Mouse (Mus musculus): ENCODE measurements around the gene Nab2. TPM values are rescaled to one million over a fixed set of nuclear protein-coding genes. Genes with fewer than 3 reads are reported as not detected.
A peak's percentile ranks its signal among the peaks of the same experiment; 100 is the strongest.

Gene Nab2
- polyA plus RNA-seq, 1 experiment from 2014 or later = 30.8 TPM

- peaks cover 50% of the 10 kb centered on the region for H3K4me1 ChIP-seq
- no peak for ATAC-seq (replicated peaks; ENCODE audit: low FRiP score)
- peak overlapping the region; percentile 51; the same call in 1 of the 2 replicates for H3K9ac ChIP-seq
- H3K27me3 ChIP-seq = no peaks in the 10 kb centered on the region
- H3K9me3 ChIP-seq (replicated peaks) = no peaks in the 10 kb centered on the region
- H3K4me3 ChIP-seq (replicated peaks) = peak overlapping the region; percentile 84
- H3K4me2 ChIP-seq = peak overlapping the region; percentile 80
- H3K27ac ChIP-seq = peak overlapping the region; percentile 99
- 18% methylated on average over 7 of the region's 7 CpGs for WGBS
- H3K36me3 ChIP-seq = peaks cover 7% of the 10 kb centered on the region
Observed at GRCm38 (mm10) chr10:127669170-127669569, 802 bp upstream of the Nab2 start.

- H3K4me1 ChIP-seq = peaks cover 66% of the 10 kb centered on the region
- WGBS = under 1% methylated on average over 35 of the region's 35 CpGs
- no peaks in the 10 kb centered on the region for H3K27me3 ChIP-seq
- H3K9me3 ChIP-seq (replicated peaks) = no peaks in the 10 kb centered on the region
- peak overlapping the region; percentile 99 for H3K27ac ChIP-seq
- peaks cover 24% of the 10 kb centered on the region for H3K36me3 ChIP-seq
- peak overlapping the region; percentile 80 for H3K4me2 ChIP-seq
- H3K9ac ChIP-seq = peak overlapping the region; percentile 84
- peak overlapping the region; percentile 84 for H3K4me3 ChIP-seq (replicated peaks)
- ATAC-seq (replicated peaks; ENCODE audit: low FRiP score) = peak; percentile 69
Observed at GRCm38 (mm10) chr10:127667269-127668092, 887 bp downstream of the Nab2 start.

- Histone ChIP-seq H3K9me3 (replicated peaks) (no peaks in the 10 kb centered on the region), H3K36me3 (peaks cover 25% of the 10 kb centered on the region), H3K4me3 (replicated peaks) (peak within 1 kb of the TSS; percentile 84), H3K9ac (peak within 1 kb of the TSS; percentile 84), H3K4me2 (peak within 1 kb of the TSS; percentile 80), H3K27ac (peak within 1 kb of the TSS; percentile 99), H3K4me1 (peaks cover 74% of the 10 kb centered on the region), H3K27me3 (no peaks in the 10 kb centered on the region)
- WGBS = under 1% methylated on average over 66 of the region's 73 CpGs
- ATAC-seq (replicated peaks; ENCODE audit: low FRiP score) = peak; percentile 65
Observed at GRCm38 (mm10) chr10:127666501-127667268, 1.7 kb downstream of the Nab2 start, which contains the start of gene Nemp1. Nemp1 (plus strand) TSS chr10:127666901.

- Histone ChIP-seq H3K9me3 (replicated peaks) (no peaks in the 10 kb centered on the region), H3K4me3 (replicated peaks) (peak overlapping the region; percentile 84), H3K4me2 (peak overlapping the region; percentile 80), H3K27ac (peak overlapping the region; percentile 99), H3K4me1 (peaks cover 86% of the 10 kb centered on the region), H3K9ac (peak overlapping the region; percentile 84), H3K36me3 (peaks cover 36% of the 10 kb centered on the region), H3K27me3 (no peaks in the 10 kb centered on the region)
- no peak for ATAC-seq (replicated peaks; ENCODE audit: low FRiP score)
- 4% methylated on average over 14 of the region's 14 CpGs for WGBS
Observed at GRCm38 (mm10) chr10:127665366-127666181, 2.8 kb downstream of the Nab2 start.

GRCm38 (mm10) chr10:127664891-127665290 lies 3.5 kb downstream of the Nab2 start:
- ATAC-seq (replicated peaks; ENCODE audit: low FRiP score) = no peak
- peaks cover 42% of the 10 kb centered on the region for H3K36me3 ChIP-seq
- H3K4me1 ChIP-seq = peaks cover 91% of the 10 kb centered on the region
- peak overlapping the region; percentile 84 for H3K9ac ChIP-seq
- H3K4me3 ChIP-seq (replicated peaks) = peak overlapping the region; percentile 84
- H3K27ac ChIP-seq = peak overlapping the region; percentile 99
- no peaks in the 10 kb centered on the region for H3K9me3 ChIP-seq (replicated peaks)
- WGBS = 30% methylated on average over 13 of the region's 13 CpGs
- no peaks in the 10 kb centered on the region for H3K27me3 ChIP-seq
- H3K4me2 ChIP-seq = peak overlapping the region; percentile 80

GRCm38 (mm10) chr10:127664166-127664565 lies 4.2 kb downstream of the Nab2 start:
- 40% methylated on average over 16 of the region's 16 CpGs for WGBS
- Histone ChIP-seq H3K27me3 (no peaks in the 10 kb centered on the region), H3K27ac (peak overlapping the region; percentile 89; the same call in 1 of the 2 replicates)

GRCm38 (mm10) chr10:127663590-127663989 lies 4.8 kb downstream of the Nab2 start:
- Histone ChIP-seq H3K4me1 (peaks cover 90% of the 10 kb centered on the region), H3K4me3 (replicated peaks) (peak overlapping the region; percentile 84), H3K4me2 (peak overlapping the region; percentile 80), H3K9ac (no peak overlapping the region), H3K27ac (peak overlapping the region; percentile 89), H3K27me3 (no peaks in the 10 kb centered on the region), H3K9me3 (replicated peaks) (no peaks in the 10 kb centered on the region), H3K36me3 (peaks cover 50% of the 10 kb centered on the region)
- 25% methylated on average over 5 of the region's 5 CpGs for WGBS
- no peak for ATAC-seq (replicated peaks; ENCODE audit: low FRiP score)

More at GRCm38 (mm10) chr10:127664166-127664565, 4.2 kb downstream of the Nab2 start:
- peak overlapping the region; percentile 80 for H3K4me2 ChIP-seq
- ATAC-seq (replicated peaks; ENCODE audit: low FRiP score) = no peak
- peaks cover 50% of the 10 kb centered on the region for H3K36me3 ChIP-seq
- peak overlapping the region; percentile 8; the same call in 1 of the 2 replicates for H3K9ac ChIP-seq
- peaks cover 93% of the 10 kb centered on the region for H3K4me1 ChIP-seq
- peak overlapping the region; percentile 84 for H3K4me3 ChIP-seq (replicated peaks)
- H3K9me3 ChIP-seq (replicated peaks) = no peaks in the 10 kb centered on the region

- peaks cover 89% of the 10 kb centered on the region for H3K4me1 ChIP-seq
- H3K4me2 ChIP-seq = peak overlapping the region; percentile 80
- peak overlapping the region; percentile 89 for H3K27ac ChIP-seq
- H3K9ac ChIP-seq = no peak overlapping the region; the same call in 1 of the 2 replicates
- H3K9me3 ChIP-seq (replicated peaks) = no peaks in the 10 kb centered on the region
- H3K36me3 ChIP-seq = peaks cover 50% of the 10 kb centered on the region
- ATAC-seq (replicated peaks; ENCODE audit: low FRiP score) = no peak
- H3K27me3 ChIP-seq = no peaks in the 10 kb centered on the region
- WGBS = 21% methylated on average over 19 of the region's 19 CpGs
- peak overlapping the region; percentile 24 for H3K4me3 ChIP-seq (replicated peaks)
Observed at GRCm38 (mm10) chr10:127662666-127663253, 5.6 kb downstream of the Nab2 start.

GRCm38 (mm10) chr10:127661915-127662663 lies 6.3 kb downstream of the Nab2 start:
- peaks cover 82% of the 10 kb centered on the region for H3K4me1 ChIP-seq
- WGBS = 3% methylated on average over 16 of the region's 16 CpGs
- H3K36me3 ChIP-seq = peaks cover 50% of the 10 kb centered on the region
- H3K9me3 ChIP-seq (replicated peaks) = no peaks in the 10 kb centered on the region
- peak overlapping the region; percentile 14 for H3K9ac ChIP-seq
- H3K27ac ChIP-seq = peak overlapping the region; percentile 89
- peak overlapping the region; percentile 80 for H3K4me2 ChIP-seq
- H3K27me3 ChIP-seq = no peaks in the 10 kb centered on the region
- peak overlapping the region; percentile 24 for H3K4me3 ChIP-seq (replicated peaks)
- peak; percentile 28; the same call in 1 of the 2 replicates for ATAC-seq (replicated peaks; ENCODE audit: low FRiP score)

GRCm38 (mm10) chr10:127661291-127661914 lies 7.0 kb downstream of the Nab2 start:
- H3K9ac ChIP-seq = peak overlapping the region; percentile 14
- H3K27ac ChIP-seq = peak overlapping the region; percentile 89
- H3K4me1 ChIP-seq = peaks cover 78% of the 10 kb centered on the region
- no peaks in the 10 kb centered on the region for H3K27me3 ChIP-seq
- no peaks in the 10 kb centered on the region for H3K9me3 ChIP-seq (replicated peaks)
- peak overlapping the region; percentile 80 for H3K4me2 ChIP-seq
- peak overlapping the region; percentile 24 for H3K4me3 ChIP-seq (replicated peaks)
- peaks cover 50% of the 10 kb centered on the region for H3K36me3 ChIP-seq
- ATAC-seq (replicated peaks; ENCODE audit: low FRiP score) = no peak
- WGBS = 10% methylated on average over 14 of the region's 14 CpGs
